Mouse (Mus musculus) myocyte (in vitro differentiated cells): ENCODE results near the gene Fam20c.

Source experiments
- CEBPB ChIP-seq: IDR thresholded peaks from 2 replicates; pipeline ENCODE4 v1.6.1; 2011; ENCODE audit warnings: mild to moderate bottlenecking, moderate library complexity; ENCODE audit not compliant: poor library complexity, insufficient read depth, severe bottlenecking
- MAX ChIP-seq: IDR thresholded peaks from one replicate; pipeline ENCODE4 v1.6.1; 2011; ENCODE audit warnings: low read depth, mild to moderate bottlenecking, control low read depth
- MYOD1 ChIP-seq, 3 experiments: IDR thresholded peaks; one replicate each; pipeline ENCODE4 v1.6.1; 2011; ENCODE audit warnings: control low read depth in 2 of 3, low read depth in 2 of 3, mild to moderate bottlenecking in 2 of 3, moderate library complexity in 1 of 3; ENCODE audit not compliant: insufficient read length in 2 of 3, control insufficient read depth in 1 of 3
- MYOG ChIP-seq, 3 experiments: IDR thresholded peaks; one replicate each; pipeline ENCODE4 v1.6.1; 2011; ENCODE audit warnings: control low read depth in 2 of 3, low read depth in 2 of 3, mild to moderate bottlenecking in 2 of 3; ENCODE audit not compliant: insufficient read length in 2 of 3, control insufficient read depth in 1 of 3, insufficient read depth in 1 of 3
- POLR2A ChIP-seq: IDR thresholded peaks from one replicate; pipeline ENCODE4 v1.6.1; 2011; ENCODE audit warnings: low read depth, mild to moderate bottlenecking, control low read depth, moderate library complexity; ENCODE audit not compliant: insufficient read length
- POLR2AphosphoS2 ChIP-seq: IDR thresholded peaks from one replicate; pipeline ENCODE4 v1.6.1; 2011; ENCODE audit warnings: low read depth, control low read depth; ENCODE audit not compliant: insufficient read length
- SRF ChIP-seq: IDR thresholded peaks from one replicate; pipeline ENCODE4 v1.6.1; 2011; ENCODE audit warnings: low read depth; ENCODE audit not compliant: control insufficient read depth, insufficient read length
- TCF12 ChIP-seq: IDR thresholded peaks from one replicate; pipeline ENCODE4 v1.6.1; 2011; ENCODE audit warnings: mild to moderate bottlenecking, control low read depth; ENCODE audit not compliant: poor library complexity, insufficient read depth, severe bottlenecking
- USF1 ChIP-seq: IDR thresholded peaks from one replicate; pipeline ENCODE4 v1.6.1; 2011; ENCODE audit warnings: low read depth, mild to moderate bottlenecking, control low read depth, moderate library complexity

- TF ChIP-seq POLR2A: no peak
- TF ChIP-seq POLR2AphosphoS2: no peak
- TF ChIP-seq TCF12: no peak
- no peak for TF ChIP-seq MYOG (IDR thresholded peaks at IDR 0.05; ENCODE audit: control insufficient read depth in 1 of 3, insufficient read depth in 1 of 3, insufficient read length in 2 of 3, low read depth in 2 of 3)
- no peak for TF ChIP-seq CEBPB
- no peak for TF ChIP-seq MAX
- TF ChIP-seq USF1: no peak
- no peak for TF ChIP-seq MYOD1 (IDR thresholded peaks at IDR 0.05; ENCODE audit: control insufficient read depth in 1 of 3, insufficient read length in 2 of 3, low read depth in 2 of 3)
- TF ChIP-seq SRF: no peak
Observed at GRCm38 (mm10) chr5:138852151-138852550, 97.8 kb downstream of the Fam20c start.
